Mouse (Mus musculus) heart, adult 8-10 months (tissue): ENCODE results near the gene Cic. TPM values are rescaled to one million over a fixed set of nuclear protein-coding genes. Genes with fewer than 3 reads are reported as not detected.

Source experiments
- microRNA-seq: library from miRNA; unstranded; fragments of <30 nt; microRNA quantifications from one replicate; pipeline ENCODE4 v1.2.0, GENCODE M21; 2022
- total RNA-seq, 4 experiments: library from RNA; stranded (reverse); gene quantifications; 2 replicates each; pipeline ENCODE4 v1.2.4; 2022

The Cic gene
- total RNA-seq, 4 experiments from 2014 or later: 52.0 to 71.5 (median 59.6) TPM

Small RNA genes within 50 kb of the gene (microRNA-seq; reads per million reads assigned to microRNA genes)
- not detected for gene Mir7048

Other genes starting within 250 kb of the Cic start
- 1 to 10 TPM; 3.7 to 4.5 (median 3.8) TPM for gene Grik5, start 195.4 kb upstream of the Cic start, total RNA-seq
- 10 to 100 TPM in 1 of 4 experiments, 1 to 10 TPM in 3; 7.9 to 10.0 (median 9.0) TPM for gene Zfp574, start 195.1 kb upstream of the Cic start, total RNA-seq
- gene Pou2f2, start 88.0 kb upstream of the Cic start, total RNA-seq: under 1 TPM; 0.49 to 0.72 (median 0.55) TPM
- gene Dedd2, start 47.1 kb upstream of the Cic start, total RNA-seq: 10 to 100 TPM; 14.0 to 23.0 (median 17.2) TPM
- 10 to 100 TPM in 2 of 4 experiments, 1 to 10 TPM in 2; 9.0 to 12.3 (median 9.9) TPM for gene Zfp526, start 46.3 kb upstream of the Cic start, total RNA-seq
- 10 to 100 TPM; 66.1 to 71.3 (median 68.3) TPM for gene Gsk3a, start 29.9 kb upstream of the Cic start, total RNA-seq
- gene Erf, start 16.9 kb upstream of the Cic start, total RNA-seq: 10 to 100 TPM; 17.2 to 22.5 (median 21.2) TPM
- 1 to 10 TPM; 3.9 to 4.6 (median 3.9) TPM for gene Pafah1b3, start 30.3 kb downstream of the Cic start, total RNA-seq
- not detected for gene Prr19, start 33.7 kb downstream of the Cic start, total RNA-seq
- under 1 TPM in 1 of 4 experiments, not detected in 3; 0.14 TPM for gene Tmem145, start 38.4 kb downstream of the Cic start, total RNA-seq
- gene Megf8, start 49.5 kb downstream of the Cic start, total RNA-seq: 10 to 100 TPM; 33.9 to 35.8 (median 34.8) TPM
- gene Cnfn, start 102.0 kb downstream of the Cic start, total RNA-seq: not detected
- 10 to 100 TPM; 34.3 to 45.6 (median 40.1) TPM for gene Lipe, start 131.0 kb downstream of the Cic start, total RNA-seq
- gene Cxcl17, start 145.2 kb downstream of the Cic start, total RNA-seq: not detected
- 10 to 100 TPM; 10.7 to 13.9 (median 12.5) TPM for gene Ceacam1, start 209.9 kb downstream of the Cic start, total RNA-seq